Mouse (Mus musculus) regulatory T cell (primary cell): ENCODE measurements around the gene Svep1.

Experiments used
- in situ Hi-C: fragments of 300-600 bp; cut with MboI, MseI; formaldehyde crosslinking; loops from one replicate; pipeline ENCODE4 v1.15.1; 2025; ENCODE audit warnings: high pct_unique_total_duplicates

Gene Svep1

GRCm38 (mm10) chr4:58173401-58173800, 33.3 kb downstream of the Svep1 start:
- in situ Hi-C loops = no loop called here

GRCm38 (mm10) chr4:58170430-58170829, 36.2 kb downstream of the Svep1 start:
- in situ Hi-C loops = no loop called here

- in situ Hi-C loops = no loop called here
Observed at GRCm38 (mm10) chr4:58169918-58170317, 36.7 kb downstream of the Svep1 start.

GRCm38 (mm10) chr4:58168366-58168765, 38.3 kb downstream of the Svep1 start:
- in situ Hi-C loops = no loop called here

- in situ Hi-C loops = no loop called here
Observed at GRCm38 (mm10) chr4:58165711-58166110, 40.9 kb downstream of the Svep1 start.

GRCm38 (mm10) chr4:58161901-58162300, 44.8 kb downstream of the Svep1 start:
- in situ Hi-C loops = no loop called here

GRCm38 (mm10) chr4:58159564-58159963, 47.1 kb downstream of the Svep1 start:
- in situ Hi-C loops = no loop called here

GRCm38 (mm10) chr4:58150301-58150700, 56.4 kb downstream of the Svep1 start:
- in situ Hi-C loops = no loop called here

- in situ Hi-C loops = no loop called here
Observed at GRCm38 (mm10) chr4:58149186-58149585, 57.5 kb downstream of the Svep1 start.

- in situ Hi-C loops = no loop called here
Observed at GRCm38 (mm10) chr4:58148547-58148946, 58.1 kb downstream of the Svep1 start.

- in situ Hi-C loops = no loop called here
Observed at GRCm38 (mm10) chr4:58146676-58147075, 60.0 kb downstream of the Svep1 start.

GRCm38 (mm10) chr4:58139764-58140556, 66.7 kb downstream of the Svep1 start:
- in situ Hi-C loops = no loop called here

- in situ Hi-C loops = no loop called here
Observed at GRCm38 (mm10) chr4:58139241-58139640, 67.4 kb downstream of the Svep1 start.

GRCm38 (mm10) chr4:58133610-58134309, 72.9 kb downstream of the Svep1 start:
- in situ Hi-C loops = no loop called here

GRCm38 (mm10) chr4:58129844-58130243, 76.8 kb downstream of the Svep1 start:
- in situ Hi-C loops = no loop called here

GRCm38 (mm10) chr4:58127024-58127423, 79.6 kb downstream of the Svep1 start:
- in situ Hi-C loops = no loop called here

GRCm38 (mm10) chr4:58115452-58115851, 91.2 kb downstream of the Svep1 start:
- in situ Hi-C loops = no loop called here

GRCm38 (mm10) chr4:58111008-58111407, 95.7 kb downstream of the Svep1 start:
- in situ Hi-C loops = no loop called here

GRCm38 (mm10) chr4:58109793-58110192, 96.9 kb downstream of the Svep1 start:
- in situ Hi-C loops = no loop called here

GRCm38 (mm10) chr4:58108364-58108763, 98.3 kb downstream of the Svep1 start:
- in situ Hi-C loops = no loop called here

GRCm38 (mm10) chr4:58097732-58098131, 108.9 kb downstream of the Svep1 start:
- in situ Hi-C loops = no loop called here

- in situ Hi-C loops = loop anchor here (5.0 kb wide), 1 partner anchor 166 kb away; no protein-coding TSS in a partner anchor
Observed at GRCm38 (mm10) chr4:58086738-58087137, 119.9 kb downstream of the Svep1 start.

GRCm38 (mm10) chr4:58086151-58086550, 120.5 kb downstream of the Svep1 start:
- in situ Hi-C loops = loop anchor here (5.0 kb wide), 1 partner anchor 166 kb away; no protein-coding TSS in a partner anchor
